Mouse (Mus musculus): ENCODE data around the gene Snrnp27. TPM values are rescaled to one million over a fixed set of nuclear protein-coding genes. Genes with fewer than 3 reads are reported as not detected.

Snrnp27 gene
- total and polyA plus RNA-seq, 2 experiments from 2014 or later: 43.1 to 112 TPM

GRCm38 (mm10) chr6:86686971-86687370, 2.6 kb upstream of the Snrnp27 start:
- DNase-seq (ENCODE audit: low spot score) (no peak), ATAC-seq (ENCODE audit: low FRiP score) (no peak)
- 61% methylated on average over 1 of the region's 1 CpGs for WGBS
- Histone ChIP-seq H3K9ac (replicated peaks; ENCODE audit: low read length, poor library complexity, severe bottlenecking) (no peak overlapping the region), H3K27me3 (ENCODE audit: insufficient read depth, low read length) (no peaks in the 10 kb centered on the region), H3K27ac (ENCODE audit: low read depth, low read length) (no peak overlapping the region), H3K4me3 (ENCODE audit: low read depth, low read length) (no peak overlapping the region), H3K4me2 (ENCODE audit: low read depth, low read length, poor library complexity, severe bottlenecking) (no peak overlapping the region), H3K9me3 (ENCODE audit: low read length) (no peaks in the 10 kb centered on the region), H3K4me1 (ENCODE audit: insufficient read depth, low read length) (no peaks in the 10 kb centered on the region; the same call in 1 of the 2 replicates), H3K36me3 (ENCODE audit: insufficient read depth, low read length) (peaks cover 26% of the 10 kb centered on the region)
- no peak for TF ChIP-seq CTCF (IDR thresholded peaks at IDR 0.05)

GRCm38 (mm10) chr6:86684655-86685011, 311 bp upstream of the Snrnp27 start:
- Histone ChIP-seq H3K27ac (ENCODE audit: low read depth, low read length) (peak overlapping the region; percentile 71; the same call in 1 of the 2 replicates), H3K27me3 (ENCODE audit: insufficient read depth, low read length) (no peaks in the 10 kb centered on the region), H3K4me3 (ENCODE audit: low read depth, low read length) (peak overlapping the region; percentile 83), H3K9me3 (ENCODE audit: low read length) (no peaks in the 10 kb centered on the region), H3K4me2 (ENCODE audit: low read depth, low read length, poor library complexity, severe bottlenecking) (peak overlapping the region; percentile 76), H3K9ac (replicated peaks; ENCODE audit: low read length, poor library complexity, severe bottlenecking) (peak overlapping the region; percentile 88; the same call in 1 of the 2 replicates), H3K36me3 (ENCODE audit: insufficient read depth, low read length) (peaks cover 25% of the 10 kb centered on the region), H3K4me1 (ENCODE audit: insufficient read depth, low read length) (no peaks in the 10 kb centered on the region; the same call in 1 of the 2 replicates)
- no peak for TF ChIP-seq CTCF (IDR thresholded peaks at IDR 0.05)
- ATAC-seq (ENCODE audit: low FRiP score): peak; percentile 34; the same call in 1 of the 2 replicates
- WGBS: 38% methylated on average over 12 of the region's 12 CpGs
- DNase-seq (ENCODE audit: low spot score): no peak

GRCm38 (mm10) chr6:86681289-86681688, 3.0 kb downstream of the Snrnp27 start:
- DNase-seq (ENCODE audit: low spot score) (no peak), ATAC-seq (ENCODE audit: low FRiP score) (no peak)
- H3K4me3 ChIP-seq (ENCODE audit: low read depth, low read length): no peak overlapping the region
- peaks cover 41% of the 10 kb centered on the region for H3K36me3 ChIP-seq (ENCODE audit: insufficient read depth, low read length)
- no peak overlapping the region for H3K4me2 ChIP-seq (ENCODE audit: low read depth, low read length, poor library complexity, severe bottlenecking)
- no peak overlapping the region for H3K9ac ChIP-seq (replicated peaks; ENCODE audit: low read length, poor library complexity, severe bottlenecking)
- no peaks in the 10 kb centered on the region for H3K9me3 ChIP-seq (ENCODE audit: low read length)
- WGBS: 83% methylated on average over 3 of the region's 3 CpGs
- H3K27me3 ChIP-seq (ENCODE audit: insufficient read depth, low read length): no peaks in the 10 kb centered on the region
- H3K4me1 ChIP-seq (ENCODE audit: insufficient read depth, low read length): no peaks in the 10 kb centered on the region; the same call in 1 of the 2 replicates
- TF ChIP-seq CTCF (IDR thresholded peaks at IDR 0.05): no peak
- H3K27ac ChIP-seq (ENCODE audit: low read depth, low read length): no peak overlapping the region

- Histone ChIP-seq H3K27me3 (ENCODE audit: insufficient read depth, low read length) (no peaks in the 10 kb centered on the region), H3K4me1 (ENCODE audit: insufficient read depth, low read length) (no peaks in the 10 kb centered on the region), H3K4me2 (ENCODE audit: low read depth, low read length, poor library complexity, severe bottlenecking) (no peak overlapping the region), H3K27ac (ENCODE audit: low read depth, low read length) (no peak overlapping the region), H3K9me3 (ENCODE audit: low read length) (no peaks in the 10 kb centered on the region), H3K4me3 (ENCODE audit: low read depth, low read length) (no peak overlapping the region), H3K36me3 (ENCODE audit: insufficient read depth, low read length) (peaks cover 56% of the 10 kb centered on the region), H3K9ac (replicated peaks; ENCODE audit: low read length, poor library complexity, severe bottlenecking) (no peak overlapping the region)
- TF ChIP-seq CTCF (IDR thresholded peaks at IDR 0.05): no peak
- DNase-seq (ENCODE audit: low spot score) (no peak), ATAC-seq (ENCODE audit: low FRiP score) (no peak)
- 88% methylated on average over 6 of the region's 6 CpGs for WGBS
Observed at GRCm38 (mm10) chr6:86678341-86678740, 6.0 kb downstream of the Snrnp27 start.

- 10% methylated on average over 2 of the region's 2 CpGs for WGBS
- Histone ChIP-seq H3K9me3 (ENCODE audit: low read length) (no peaks in the 10 kb centered on the region), H3K27ac (ENCODE audit: low read depth, low read length) (no peak overlapping the region; the same call in 1 of the 2 replicates), H3K4me3 (ENCODE audit: low read depth, low read length) (no peak overlapping the region), H3K36me3 (ENCODE audit: insufficient read depth, low read length) (peaks cover 22% of the 10 kb centered on the region), H3K4me2 (ENCODE audit: low read depth, low read length, poor library complexity, severe bottlenecking) (no peak overlapping the region), H3K9ac (replicated peaks; ENCODE audit: low read length, poor library complexity, severe bottlenecking) (no peak overlapping the region), H3K27me3 (ENCODE audit: insufficient read depth, low read length) (no peaks in the 10 kb centered on the region), H3K4me1 (ENCODE audit: insufficient read depth, low read length) (peaks cover 9% of the 10 kb centered on the region; the same call in 1 of the 2 replicates)
- peak; percentile 99 for TF ChIP-seq CTCF (IDR thresholded peaks at IDR 0.05)
- ATAC-seq (ENCODE audit: low FRiP score): no peak
- DNase-seq (ENCODE audit: low spot score): peak; percentile 87
Observed at GRCm38 (mm10) chr6:86670873-86671272, 13.4 kb downstream of the Snrnp27 start.

- DNase-seq (ENCODE audit: low spot score): peak; percentile 100
- Histone ChIP-seq H3K4me2 (ENCODE audit: low read depth, low read length, poor library complexity, severe bottlenecking) (peak overlapping the region; percentile 81), H3K4me1 (ENCODE audit: insufficient read depth, low read length) (peaks cover 9% of the 10 kb centered on the region; the same call in 1 of the 2 replicates), H3K27me3 (ENCODE audit: insufficient read depth, low read length) (no peaks in the 10 kb centered on the region), H3K9me3 (ENCODE audit: low read length) (no peaks in the 10 kb centered on the region), H3K27ac (ENCODE audit: low read depth, low read length) (peak overlapping the region; percentile 70), H3K4me3 (ENCODE audit: low read depth, low read length) (peak overlapping the region; percentile 86), H3K36me3 (ENCODE audit: insufficient read depth, low read length) (peaks cover 19% of the 10 kb centered on the region), H3K9ac (replicated peaks; ENCODE audit: low read length, poor library complexity, severe bottlenecking) (peak overlapping the region; percentile 63)
- peak; percentile 100 for ATAC-seq (ENCODE audit: low FRiP score)
- no peak for TF ChIP-seq CTCF (IDR thresholded peaks at IDR 0.05)
- under 1% methylated on average over 31 of the region's 37 CpGs for WGBS
Observed at GRCm38 (mm10) chr6:86669240-86669727, 15.0 kb downstream of the Snrnp27 start.

Data from midbrain, postnatal 0 days (tissue).